Mouse (Mus musculus) cerebellum, adult 18-20 months (tissue): ENCODE measurements around the gene Wscd2.
A peak's percentile ranks its signal among the peaks of the same experiment; 100 is the strongest.

Experiments
- DNase-seq, 2 experiments: peaks; one replicate each; pipeline ENCODE4 v3.0.0; 2021

Gene Wscd2

DNA sequence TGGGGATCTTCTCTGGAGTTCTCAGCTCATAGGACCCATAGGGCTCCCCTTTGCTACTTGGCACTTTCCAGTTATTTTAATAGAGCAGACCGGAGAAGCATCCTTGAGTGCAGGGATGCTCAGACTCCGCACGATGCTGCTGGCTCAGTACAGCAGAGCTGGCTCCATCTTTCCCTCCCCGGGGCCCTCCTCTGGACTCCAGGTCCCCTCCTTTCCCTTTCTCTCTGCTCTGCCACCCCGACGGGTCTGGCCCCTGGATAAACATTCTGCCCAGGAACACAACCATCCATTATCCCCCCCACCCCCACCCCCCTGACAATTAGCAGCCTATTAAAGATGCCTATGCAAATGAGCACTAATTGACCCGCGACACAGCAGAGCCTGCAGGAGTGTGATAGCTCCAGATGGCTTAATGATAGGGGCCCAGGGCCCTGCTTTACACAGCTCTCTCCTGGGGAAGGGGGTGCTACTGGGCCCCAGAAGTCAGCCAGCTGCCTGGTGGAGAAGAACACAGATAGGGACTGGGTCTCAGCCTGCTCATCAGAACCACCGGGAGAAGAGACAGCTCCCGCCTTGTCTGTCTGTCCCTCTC, 52.8 kb downstream of the Wscd2 start:
- DNase-seq: peak in 1 of 2 experiments; percentile 41

- DNase-seq: peak; percentile 66 to 81
Measured at GRCm38 (mm10) chr5:113547949-113548700, 58.0 kb downstream of the Wscd2 start.

- DNase-seq: peak in 1 of 2 experiments; percentile 71
Measured at GRCm38 (mm10) chr5:113550249-113550648, 60.1 kb downstream of the Wscd2 start.

DNA sequence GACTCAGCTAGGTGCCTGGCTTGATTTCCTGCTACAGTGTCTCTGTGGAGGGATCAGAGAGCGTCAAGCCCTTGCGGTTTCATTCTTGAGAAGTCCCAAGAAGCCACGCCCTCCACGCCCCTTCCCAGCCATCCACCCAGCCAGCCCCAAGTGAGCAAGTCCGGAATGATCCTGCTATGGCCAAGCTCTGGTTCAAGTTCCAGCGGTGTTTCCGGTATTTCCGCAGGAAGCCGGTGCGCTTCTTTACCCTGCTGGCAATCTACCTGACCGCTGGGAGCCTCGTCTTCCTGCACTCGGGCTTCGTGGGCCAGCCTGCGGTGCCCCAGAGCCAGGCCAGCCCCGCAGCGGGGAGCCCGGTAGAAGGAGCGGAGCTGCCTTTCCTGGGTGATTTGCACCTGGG, 60.6 kb downstream of the Wscd2 start:
- DNase-seq: no peak

DNA sequence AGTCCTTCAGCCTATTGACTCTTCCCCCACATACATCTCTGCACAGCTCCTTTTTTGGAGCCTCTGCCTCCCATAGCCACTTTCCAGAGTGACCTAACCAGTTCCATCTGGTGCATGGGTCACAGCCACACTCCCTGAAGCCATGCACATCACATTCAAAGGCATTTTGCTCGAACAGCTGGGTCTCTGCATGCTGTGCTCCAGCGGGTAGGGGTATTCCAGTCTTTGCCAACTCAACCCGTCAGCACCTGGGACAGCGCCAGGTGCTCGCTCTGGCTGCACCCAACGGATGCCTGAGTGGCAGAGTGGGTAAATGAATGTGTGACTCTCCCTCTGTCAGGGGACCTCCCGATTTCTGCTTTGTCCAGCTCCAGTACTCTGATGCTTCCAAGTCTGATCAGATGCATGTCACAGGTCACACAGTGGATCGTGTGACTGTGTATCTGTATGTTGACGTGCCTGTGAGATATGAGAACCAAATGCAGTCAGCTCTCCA, 63.3 kb downstream of the Wscd2 start:
- DNase-seq: peak in 1 of 2 experiments; percentile 69

- DNase-seq: no peak
Measured at GRCm38 (mm10) chr5:113554095-113554494, 64.0 kb downstream of the Wscd2 start.

DNA sequence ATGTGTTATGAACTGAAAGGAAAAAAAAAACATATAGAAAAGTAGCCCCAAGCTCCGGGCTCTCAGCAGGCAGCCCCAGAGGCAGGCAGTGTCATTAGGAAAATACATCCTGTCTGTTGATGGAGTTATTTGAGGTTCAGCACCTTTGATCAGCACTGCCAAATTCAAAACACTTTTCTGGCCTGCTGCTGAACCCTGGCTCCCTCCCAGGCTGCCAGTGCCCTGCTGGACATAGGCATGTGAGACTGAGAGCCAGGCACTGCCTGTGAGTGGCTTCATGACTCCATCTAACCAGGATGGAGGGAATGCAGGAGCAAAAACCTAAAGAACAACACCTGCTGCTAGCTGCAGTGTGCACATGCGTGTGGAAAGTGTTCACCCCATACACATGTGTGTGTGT, 64.4 kb downstream of the Wscd2 start:
- peak; percentile 70 for DNase-seq

GRCm38 (mm10) chr5:113555684-113556083, 65.6 kb downstream of the Wscd2 start:
- peak; percentile 73 to 82 for DNase-seq

GRCm38 (mm10) chr5:113558065-113558464, 67.9 kb downstream of the Wscd2 start:
- DNase-seq: peak in 1 of 2 experiments; percentile 60

- no peak for DNase-seq
Measured at GRCm38 (mm10) chr5:113559627-113560026, 69.5 kb downstream of the Wscd2 start.

GRCm38 (mm10) chr5:113564463-113564862, 74.3 kb downstream of the Wscd2 start:
- peak in 1 of 2 experiments; percentile 17 for DNase-seq

DNA sequence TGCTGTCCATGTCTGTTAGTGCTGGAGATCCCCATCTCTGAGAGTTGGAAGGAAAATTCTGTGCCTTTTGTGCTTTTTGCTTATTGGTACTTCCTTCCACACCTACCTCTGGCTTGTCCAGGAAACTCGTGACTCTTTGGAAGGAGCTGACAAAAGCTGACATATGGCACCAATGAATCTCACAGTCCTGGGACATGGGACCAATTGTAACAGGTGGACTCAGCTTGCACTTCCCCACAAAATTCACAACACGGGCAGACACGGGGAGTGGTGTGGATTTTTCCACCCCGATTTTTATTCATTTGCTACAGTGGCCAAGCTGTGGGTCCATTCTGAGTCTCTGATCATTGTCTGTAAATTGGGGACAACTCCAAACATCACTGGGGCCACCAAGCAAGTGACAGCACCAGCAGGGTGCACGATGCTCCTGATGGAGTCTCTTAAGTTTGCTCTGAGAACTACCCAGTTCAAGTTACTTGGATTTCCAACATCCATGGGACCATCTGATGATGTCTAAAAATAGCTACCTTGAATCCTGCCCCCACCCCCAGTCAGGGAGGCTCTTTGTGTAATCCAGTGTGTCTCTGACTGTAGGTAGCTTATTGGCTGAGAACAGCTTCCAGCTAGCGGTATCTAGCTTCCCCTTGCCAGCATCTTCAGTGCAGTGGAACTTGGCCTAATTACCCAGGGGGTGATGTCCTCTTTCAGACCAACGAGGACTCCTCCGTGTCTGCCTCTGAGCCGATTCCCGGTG, 75.1 kb downstream of the Wscd2 start:
- DNase-seq: peak; percentile 70 to 79

- DNase-seq: no peak
Measured at GRCm38 (mm10) chr5:113565858-113566257, 75.7 kb downstream of the Wscd2 start.

- no peak for DNase-seq
Measured at GRCm38 (mm10) chr5:113570056-113570717, 80.1 kb downstream of the Wscd2 start.

- peak in 1 of 2 experiments; percentile 48 for DNase-seq
Measured at GRCm38 (mm10) chr5:113577555-113577954, 87.4 kb downstream of the Wscd2 start.

DNA sequence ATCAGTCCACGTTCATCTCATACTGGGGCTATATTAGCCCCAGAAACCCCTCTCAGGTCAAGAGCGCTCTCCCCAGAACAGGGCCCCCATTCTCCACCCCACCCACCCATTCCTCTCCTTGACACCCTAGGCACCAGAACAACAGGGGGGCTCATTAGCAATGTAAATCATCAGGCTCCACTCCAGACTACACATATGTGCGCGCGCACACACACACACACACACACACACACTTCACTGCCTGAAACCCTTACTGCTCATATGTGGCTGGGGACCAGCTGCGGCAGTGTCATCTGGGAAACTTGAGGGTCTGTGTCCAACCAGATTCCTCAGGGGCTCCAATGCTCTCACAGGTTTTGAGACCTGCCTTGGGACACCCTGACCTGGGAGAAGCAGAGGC, 88.3 kb downstream of the Wscd2 start:
- DNase-seq: no peak

DNA sequence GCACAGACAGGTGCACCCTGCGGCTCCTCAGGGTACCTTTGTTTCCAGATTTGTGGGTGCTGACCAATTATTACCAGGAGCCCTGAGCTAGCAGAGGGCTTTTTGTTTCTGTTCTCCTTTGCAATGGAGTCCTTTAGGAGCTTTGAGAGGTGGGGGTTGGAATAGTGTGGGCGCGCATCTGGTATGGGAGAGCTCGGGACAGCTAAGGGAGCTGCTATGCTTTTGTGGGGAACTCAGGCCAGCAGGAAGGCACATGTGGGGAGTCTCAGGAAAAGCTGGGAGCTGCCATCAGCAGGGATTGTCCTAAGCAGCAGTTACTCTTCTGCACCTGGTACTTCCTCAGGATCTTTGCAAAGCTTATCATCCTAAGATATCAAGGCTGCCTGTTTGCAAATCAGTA, 89.0 kb downstream of the Wscd2 start:
- DNase-seq: no peak

DNA sequence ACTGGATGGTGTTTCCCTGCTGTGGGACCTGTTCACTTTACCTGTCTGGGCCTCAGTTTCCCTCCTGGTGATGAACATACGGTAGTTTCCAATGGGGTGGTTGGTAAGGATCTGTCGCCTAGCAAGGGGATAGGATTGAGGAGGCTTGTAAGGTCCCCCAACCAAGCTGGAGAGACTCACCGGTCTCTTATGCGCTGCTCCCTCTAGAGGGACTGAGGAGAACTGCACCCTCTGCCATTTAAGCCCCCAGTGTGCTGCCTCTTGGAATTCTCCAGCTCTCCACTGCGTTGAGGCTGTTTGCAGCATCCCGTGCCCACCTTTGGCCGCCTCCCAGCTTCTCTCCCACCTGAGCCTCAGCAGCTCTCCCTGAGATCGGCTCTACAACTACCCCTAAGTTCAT, 90.1 kb downstream of the Wscd2 start:
- peak in 1 of 2 experiments; percentile 42 for DNase-seq

- no peak for DNase-seq
Measured at GRCm38 (mm10) chr5:113580801-113581200, 90.7 kb downstream of the Wscd2 start.

- DNase-seq: no peak
Measured at GRCm38 (mm10) chr5:113583424-113584162, 93.5 kb downstream of the Wscd2 start.

DNA sequence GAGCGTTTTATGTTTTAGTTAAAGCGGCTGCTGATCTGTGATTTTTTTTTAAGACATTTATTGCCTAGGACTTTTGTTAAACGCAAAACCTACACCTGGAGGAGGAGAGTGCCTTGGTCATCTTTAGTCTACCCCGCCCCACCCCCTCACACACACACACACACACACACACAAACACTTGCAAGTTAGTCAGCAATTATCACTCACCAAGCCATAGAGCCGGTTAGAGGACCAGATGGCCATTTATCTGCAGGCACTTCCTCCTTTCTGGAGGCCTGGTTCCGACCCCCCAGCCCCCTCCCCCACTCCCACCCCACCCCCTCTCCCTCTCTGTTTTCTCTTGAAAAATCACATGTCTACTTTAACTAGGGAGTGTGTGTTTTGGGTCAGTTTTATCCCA, 94.3 kb downstream of the Wscd2 start:
- no peak for DNase-seq
